Mouse (Mus musculus): ENCODE measurements around the gene Neu2.

DNA sequence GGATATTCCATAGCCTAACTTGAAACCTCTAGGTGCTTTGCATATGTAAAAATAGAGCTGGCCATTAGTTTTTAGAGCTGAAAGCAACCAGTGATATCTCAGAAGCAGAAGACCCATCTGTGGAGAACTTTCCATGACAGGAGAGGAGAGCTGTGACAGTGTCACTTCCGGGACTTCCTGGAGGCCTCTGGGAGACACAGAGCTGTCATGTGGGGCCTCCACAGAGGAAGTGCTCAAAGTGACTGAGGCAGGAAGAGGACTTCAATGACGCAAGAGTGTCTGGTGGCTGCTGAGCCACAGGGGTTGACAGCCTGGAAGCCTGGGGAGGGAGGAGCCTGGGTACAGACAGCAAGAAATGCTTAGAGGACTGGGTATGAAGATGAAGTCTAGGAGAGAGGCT lies 116.7 kb downstream of the Neu2 start:
- no peak for TF ChIP-seq CTCF (IDR thresholded peaks at IDR 0.05; ENCODE audit: borderline replicate concordance, extremely low read depth, insufficient read depth, insufficient read length)
- no peak for TF ChIP-seq POLR2A (IDR thresholded peaks at IDR 0.05; ENCODE audit: borderline replicate concordance, extremely low read depth, insufficient read depth, insufficient read length, poor library complexity, severe bottlenecking)

All from brain, embryonic 14.5 days (tissue).